Mouse (Mus musculus): ENCODE results near the gene Racgap1. TPM values are rescaled to one million over a fixed set of nuclear protein-coding genes. Genes with fewer than 3 reads are reported as not detected.

Gene Racgap1
- polyA plus RNA-seq, 1 experiment from 2014 or later, result 31.9 TPM

GRCm38 (mm10) chr15:99661121-99661830 lies 9.8 kb upstream of the Racgap1 start:
- Histone ChIP-seq H3K27ac (ENCODE audit: low read depth) (no peak overlapping the region), H3K27me3 (ENCODE audit: insufficient read depth, low read length) (peaks cover 24% of the 10 kb centered on the region), H3K36me3 (replicated peaks; ENCODE audit: insufficient read depth, low read length) (no peaks in the 10 kb centered on the region), H3K4me2 (ENCODE audit: low read depth, low read length) (no peak overlapping the region), H3K4me1 (ENCODE audit: insufficient read depth) (peaks cover 16% of the 10 kb centered on the region), H3K9me3 (ENCODE audit: low read length) (no peaks in the 10 kb centered on the region), H3K9ac (replicated peaks) (no peak overlapping the region), H3K4me3 (ENCODE audit: low read depth, low read length) (no peak overlapping the region)
- TF ChIP-seq CTCF (IDR thresholded peaks at IDR 0.05; ENCODE audit: low read depth), result no peak
- no peak for TF ChIP-seq EP300 (IDR thresholded peaks at IDR 0.05; ENCODE audit: low read depth)
- 89% methylated on average over 15 of the region's 15 CpGs for WGBS (ENCODE audit: insufficient replicate concordance)
- no peak for DNase-seq
- no peak for ATAC-seq

GRCm38 (mm10) chr15:99658437-99658836 lies 7.0 kb upstream of the Racgap1 start:
- TF ChIP-seq EP300 (IDR thresholded peaks at IDR 0.05; ENCODE audit: low read depth) (no peak), CTCF (IDR thresholded peaks at IDR 0.05; ENCODE audit: low read depth) (no peak)
- H3K9me3 ChIP-seq (ENCODE audit: low read length), result no peaks in the 10 kb centered on the region
- ATAC-seq (no peak), DNase-seq (no peak)
- H3K27ac ChIP-seq (ENCODE audit: low read depth), result no peak overlapping the region
- 34% methylated on average over 2 of the region's 2 CpGs for WGBS (ENCODE audit: insufficient replicate concordance)
- no peak overlapping the region for H3K9ac ChIP-seq (replicated peaks)
- H3K4me3 ChIP-seq (ENCODE audit: low read depth, low read length), result no peak overlapping the region
- H3K4me2 ChIP-seq (ENCODE audit: low read depth, low read length), result no peak overlapping the region
- H3K4me1 ChIP-seq (ENCODE audit: insufficient read depth), result peaks cover 4% of the 10 kb centered on the region
- H3K36me3 ChIP-seq (replicated peaks; ENCODE audit: insufficient read depth, low read length), result no peaks in the 10 kb centered on the region
- H3K27me3 ChIP-seq (ENCODE audit: insufficient read depth, low read length), result peaks cover 29% of the 10 kb centered on the region

GRCm38 (mm10) chr15:99655956-99656355 lies 4.5 kb upstream of the Racgap1 start:
- no peak overlapping the region for H3K4me2 ChIP-seq (ENCODE audit: low read depth, low read length)
- peaks cover 39% of the 10 kb centered on the region for H3K27me3 ChIP-seq (ENCODE audit: insufficient read depth, low read length)
- ATAC-seq, result no peak

GRCm38 (mm10) chr15:99653876-99654275 lies 2.4 kb upstream of the Racgap1 start:
- no peak for ATAC-seq
- Histone ChIP-seq H3K4me1 (ENCODE audit: insufficient read depth) (peaks cover 32% of the 10 kb centered on the region), H3K4me2 (ENCODE audit: low read depth, low read length) (peak overlapping the region; percentile 58), H3K4me3 (ENCODE audit: low read depth, low read length) (0 out of 2 replicates have a peak overlapping the region, but pooled peaks have one; percentile 14), H3K9me3 (ENCODE audit: low read length) (no peaks in the 10 kb centered on the region), H3K9ac (replicated peaks) (no peak overlapping the region), H3K27me3 (ENCODE audit: insufficient read depth, low read length) (peaks cover 39% of the 10 kb centered on the region), H3K36me3 (replicated peaks; ENCODE audit: insufficient read depth, low read length) (no peaks in the 10 kb centered on the region), H3K27ac (ENCODE audit: low read depth) (no peak overlapping the region)
- DNase-seq, result no peak
- TF ChIP-seq CTCF (IDR thresholded peaks at IDR 0.05; ENCODE audit: low read depth) (no peak), EP300 (IDR thresholded peaks at IDR 0.05; ENCODE audit: low read depth) (no peak)
- 11% methylated on average over 21 of the region's 21 CpGs for WGBS (ENCODE audit: insufficient replicate concordance)

More at GRCm38 (mm10) chr15:99655956-99656355, 4.5 kb upstream of the Racgap1 start:
- H3K9ac ChIP-seq (replicated peaks), result no peak overlapping the region
- DNase-seq, result no peak
- TF ChIP-seq EP300 (IDR thresholded peaks at IDR 0.05; ENCODE audit: low read depth) (no peak), CTCF (IDR thresholded peaks at IDR 0.05; ENCODE audit: low read depth) (no peak)
- no peak overlapping the region for H3K4me3 ChIP-seq (ENCODE audit: low read depth, low read length)
- H3K27ac ChIP-seq (ENCODE audit: low read depth), result no peak overlapping the region
- no peaks in the 10 kb centered on the region for H3K36me3 ChIP-seq (replicated peaks; ENCODE audit: insufficient read depth, low read length)
- 40% methylated on average over 9 of the region's 9 CpGs for WGBS (ENCODE audit: insufficient replicate concordance)
- H3K4me1 ChIP-seq (ENCODE audit: insufficient read depth), result peaks cover 19% of the 10 kb centered on the region
- no peaks in the 10 kb centered on the region for H3K9me3 ChIP-seq (ENCODE audit: low read length)

GRCm38 (mm10) chr15:99653291-99653690 lies 1.8 kb upstream of the Racgap1 start:
- Histone ChIP-seq H3K4me3 (ENCODE audit: low read depth, low read length) (0 out of 2 replicates have a peak overlapping the region, but pooled peaks have one; percentile 14), H3K4me2 (ENCODE audit: low read depth, low read length) (peak overlapping the region; percentile 58), H3K27me3 (ENCODE audit: insufficient read depth, low read length) (peaks cover 39% of the 10 kb centered on the region), H3K9me3 (ENCODE audit: low read length) (no peaks in the 10 kb centered on the region), H3K9ac (replicated peaks) (no peak overlapping the region), H3K27ac (ENCODE audit: low read depth) (no peak overlapping the region), H3K4me1 (ENCODE audit: insufficient read depth) (peaks cover 36% of the 10 kb centered on the region), H3K36me3 (replicated peaks; ENCODE audit: insufficient read depth, low read length) (no peaks in the 10 kb centered on the region)
- ATAC-seq (no peak), DNase-seq (no peak)
- 10% methylated on average over 8 of the region's 8 CpGs for WGBS (ENCODE audit: insufficient replicate concordance)
- peak; percentile 54 for TF ChIP-seq CTCF (IDR thresholded peaks at IDR 0.05; ENCODE audit: low read depth)
- TF ChIP-seq EP300 (IDR thresholded peaks at IDR 0.05; ENCODE audit: low read depth), result no peak

- peak overlapping the region; percentile 80 for H3K4me2 ChIP-seq (ENCODE audit: low read depth, low read length)
- no peak for DNase-seq
- H3K27ac ChIP-seq (ENCODE audit: low read depth), result 0 out of 2 replicates have a peak overlapping the region, but pooled peaks have one; percentile 4
- H3K27me3 ChIP-seq (ENCODE audit: insufficient read depth, low read length), result peaks cover 39% of the 10 kb centered on the region
- peak overlapping the region; percentile 78 for H3K4me3 ChIP-seq (ENCODE audit: low read depth, low read length)
- no peak for ATAC-seq
- peak overlapping the region; percentile 78; the same call in 1 of the 2 replicates for H3K9ac ChIP-seq (replicated peaks)
- TF ChIP-seq CTCF (IDR thresholded peaks at IDR 0.05; ENCODE audit: low read depth) (no peak), EP300 (IDR thresholded peaks at IDR 0.05; ENCODE audit: low read depth) (no peak)
- 52% methylated on average over 10 of the region's 10 CpGs for WGBS (ENCODE audit: insufficient replicate concordance)
- peaks cover 36% of the 10 kb centered on the region for H3K4me1 ChIP-seq (ENCODE audit: insufficient read depth)
- no peaks in the 10 kb centered on the region for H3K9me3 ChIP-seq (ENCODE audit: low read length)
- H3K36me3 ChIP-seq (replicated peaks; ENCODE audit: insufficient read depth, low read length), result no peaks in the 10 kb centered on the region
Observed at GRCm38 (mm10) chr15:99651984-99652872, 772 bp upstream of the Racgap1 start.

All from liver, postnatal 0 days (tissue).